Mouse (Mus musculus): ENCODE measurements around the gene Ltb. TPM values are rescaled to one million over a fixed set of nuclear protein-coding genes. Genes with fewer than 3 reads are reported as not detected.
A peak's percentile ranks its signal among the peaks of the same experiment; 100 is the strongest.

Gene Ltb
- polyA plus RNA-seq, 1 experiment, result 0.71 TPM

DNA sequence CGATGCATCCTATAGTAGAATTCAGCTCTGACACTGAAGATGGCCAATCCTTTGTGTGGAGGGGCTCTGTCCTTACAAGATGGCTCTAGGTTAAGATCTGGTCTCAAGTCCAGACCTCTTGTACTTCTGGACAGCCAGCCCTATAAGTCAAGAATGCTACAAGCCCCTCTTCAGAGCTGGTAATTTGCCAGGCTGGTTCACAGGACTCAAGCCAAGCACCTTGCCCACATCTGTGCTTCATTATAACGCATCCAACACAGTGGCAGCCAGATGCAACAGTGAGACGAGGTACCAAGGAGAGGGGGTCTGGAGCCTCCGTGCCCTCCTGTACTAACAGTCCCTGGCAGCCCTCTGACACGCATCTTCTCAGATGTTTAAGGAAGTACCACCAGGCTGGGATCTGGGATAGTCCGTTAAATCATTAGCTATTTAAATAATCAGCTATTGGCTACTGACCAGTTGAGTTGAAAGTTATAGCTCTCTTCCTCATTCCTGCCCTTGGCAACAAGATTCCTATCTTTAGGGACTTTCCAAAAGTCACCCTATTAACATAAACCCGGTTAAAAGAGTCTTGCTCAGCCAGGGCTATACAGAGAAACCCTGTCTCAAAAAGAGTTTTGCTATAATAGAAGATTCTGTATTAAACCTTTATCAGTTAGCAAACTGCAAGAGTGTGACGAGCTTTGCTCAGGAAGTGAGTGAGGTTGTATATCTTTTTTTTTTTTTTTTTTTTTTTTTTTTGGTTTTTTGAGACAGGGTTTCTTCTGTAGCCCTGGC lies 19.9 kb upstream of the Ltb start:
- TF ChIP-seq CTCF (IDR thresholded peaks at IDR 0.05; ENCODE audit: extremely low read depth, insufficient read depth, low read length) (no peak), POLR2A (IDR thresholded peaks at IDR 0.05; ENCODE audit: extremely low read depth, insufficient read depth, low read length) (no peak)
- no peak overlapping the region for H3K4me3 ChIP-seq (ENCODE audit: insufficient read depth, low read length)
- no peaks in the 10 kb centered on the region; the same call in 1 of the 2 replicates for H3K4me1 ChIP-seq (ENCODE audit: control insufficient read depth, insufficient read depth, low read length)
- 0 out of 2 replicates have a peak overlapping the region, but pooled peaks have one; percentile 1 for H3K27ac ChIP-seq (ENCODE audit: insufficient read depth, low read length)

DNA sequence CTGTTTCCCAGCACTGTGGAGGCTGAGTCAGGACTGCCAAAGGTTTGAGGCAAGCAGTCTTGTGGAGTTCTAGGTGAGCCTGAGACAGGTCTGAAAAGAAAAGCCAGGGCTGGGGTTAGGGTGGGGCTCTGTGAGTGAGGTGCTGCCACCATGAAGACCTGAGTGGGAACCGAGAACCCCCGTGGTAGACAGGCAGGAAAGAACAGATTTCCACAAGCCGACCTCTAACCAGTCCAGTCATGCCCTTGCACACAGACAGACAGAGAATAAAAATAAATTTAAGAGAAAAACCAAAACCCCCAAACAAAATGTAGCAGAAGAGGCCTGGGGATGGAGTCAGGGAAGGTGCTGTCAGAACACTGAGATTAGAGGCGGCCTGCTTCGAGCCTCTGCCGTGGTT lies 18.9 kb upstream of the Ltb start:
- TF ChIP-seq CTCF (IDR thresholded peaks at IDR 0.05; ENCODE audit: extremely low read depth, insufficient read depth, low read length), result no peak
- no peak for TF ChIP-seq POLR2A (IDR thresholded peaks at IDR 0.05; ENCODE audit: extremely low read depth, insufficient read depth, low read length)
- H3K4me1 ChIP-seq (ENCODE audit: control insufficient read depth, insufficient read depth, low read length), result no peaks in the 10 kb centered on the region; the same call in 1 of the 2 replicates

GRCm38 (mm10) chr17:35175968-35176367 lies 18.3 kb upstream of the Ltb start, which contains the start of gene Aif1:
Gene Aif1, minus strand, starts transcription at chr17:35176068.
- H3K27ac ChIP-seq (ENCODE audit: insufficient read depth, low read length), result no peak within 1 kb of the TSS
- H3K4me3 ChIP-seq (ENCODE audit: insufficient read depth, low read length), result no peak within 1 kb of the TSS
- TF ChIP-seq POLR2A (IDR thresholded peaks at IDR 0.05; ENCODE audit: extremely low read depth, insufficient read depth, low read length) (no peak), CTCF (IDR thresholded peaks at IDR 0.05; ENCODE audit: extremely low read depth, insufficient read depth, low read length) (no peak)
- no peaks in the 10 kb centered on the region; the same call in 1 of the 2 replicates for H3K4me1 ChIP-seq (ENCODE audit: control insufficient read depth, insufficient read depth, low read length)

More for the DNA sequence above, 18.9 kb upstream of the Ltb start:
- Histone ChIP-seq H3K27ac (ENCODE audit: insufficient read depth, low read length) (no peak overlapping the region), H3K4me3 (ENCODE audit: insufficient read depth, low read length) (no peak overlapping the region)

- Histone ChIP-seq H3K27ac (ENCODE audit: insufficient read depth, low read length) (no peak overlapping the region), H3K4me1 (ENCODE audit: control insufficient read depth, insufficient read depth, low read length) (no peaks in the 10 kb centered on the region; the same call in 1 of the 2 replicates), H3K4me3 (ENCODE audit: insufficient read depth, low read length) (no peak overlapping the region)
- TF ChIP-seq POLR2A (IDR thresholded peaks at IDR 0.05; ENCODE audit: extremely low read depth, insufficient read depth, low read length), result no peak
- peak; percentile 74 for TF ChIP-seq CTCF (IDR thresholded peaks at IDR 0.05; ENCODE audit: extremely low read depth, insufficient read depth, low read length)
Measured at GRCm38 (mm10) chr17:35178528-35178927, 15.7 kb upstream of the Ltb start.

GRCm38 (mm10) chr17:35180093-35180492 lies 14.1 kb upstream of the Ltb start:
- no peak overlapping the region for H3K4me3 ChIP-seq (ENCODE audit: insufficient read depth, low read length)
- H3K4me1 ChIP-seq (ENCODE audit: control insufficient read depth, insufficient read depth, low read length), result no peaks in the 10 kb centered on the region
- H3K27ac ChIP-seq (ENCODE audit: insufficient read depth, low read length), result no peak overlapping the region
- TF ChIP-seq CTCF (IDR thresholded peaks at IDR 0.05; ENCODE audit: extremely low read depth, insufficient read depth, low read length) (no peak), POLR2A (IDR thresholded peaks at IDR 0.05; ENCODE audit: extremely low read depth, insufficient read depth, low read length) (no peak)

DNA sequence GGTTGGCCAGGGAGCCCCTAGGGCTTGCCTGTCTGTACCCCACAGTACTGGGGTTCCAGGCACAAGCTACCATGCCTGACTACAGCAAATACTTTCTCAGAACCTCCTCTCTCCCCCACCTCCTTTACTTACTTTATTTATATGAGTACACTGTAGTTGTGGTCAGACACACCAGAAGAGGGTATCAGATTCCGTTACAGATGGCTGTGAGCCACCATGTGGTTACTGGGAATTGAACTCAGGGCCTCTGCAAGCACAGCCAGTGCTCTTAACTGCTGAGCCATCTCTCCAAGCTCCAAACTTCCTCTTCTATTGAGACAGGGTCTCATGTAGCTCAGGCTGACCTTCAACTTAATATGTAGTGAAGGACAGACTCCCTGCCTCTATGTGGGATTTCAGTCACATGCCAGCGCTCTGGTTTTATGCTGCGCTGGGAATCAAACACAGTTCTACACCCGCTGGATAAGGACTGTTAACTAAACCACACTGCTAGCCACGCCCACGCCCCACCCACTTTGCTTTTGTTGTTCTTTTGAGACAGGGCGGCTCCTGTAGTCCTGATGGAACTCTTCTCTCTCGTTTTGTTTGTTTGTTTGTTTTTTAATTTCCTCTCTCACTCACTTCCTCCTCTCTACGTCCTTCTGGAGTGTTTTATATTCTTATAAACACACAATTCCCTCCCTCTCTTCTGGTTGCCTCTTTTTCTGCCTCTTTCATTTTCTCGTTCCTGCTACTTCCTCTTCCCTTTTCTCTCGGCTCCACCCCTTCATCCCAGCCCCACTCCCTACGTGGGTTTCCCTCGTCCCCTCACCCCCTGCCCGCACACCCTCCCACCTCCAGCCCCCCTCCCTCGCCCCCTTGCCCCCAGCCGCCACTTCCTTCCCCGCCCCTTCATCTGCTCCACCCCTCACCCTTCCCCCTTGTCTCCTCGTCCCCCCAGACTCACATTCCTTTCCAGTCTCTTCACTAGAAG lies 8.3 kb upstream of the Ltb start:
- peak overlapping the region; percentile 35 for H3K4me3 ChIP-seq (ENCODE audit: insufficient read depth, low read length)
- no peak overlapping the region for H3K27ac ChIP-seq (ENCODE audit: insufficient read depth, low read length)
- no peaks in the 10 kb centered on the region for H3K4me1 ChIP-seq (ENCODE audit: control insufficient read depth, insufficient read depth, low read length)
- TF ChIP-seq CTCF (IDR thresholded peaks at IDR 0.05; ENCODE audit: extremely low read depth, insufficient read depth, low read length) (no peak), POLR2A (IDR thresholded peaks at IDR 0.05; ENCODE audit: extremely low read depth, insufficient read depth, low read length) (no peak)

DNA sequence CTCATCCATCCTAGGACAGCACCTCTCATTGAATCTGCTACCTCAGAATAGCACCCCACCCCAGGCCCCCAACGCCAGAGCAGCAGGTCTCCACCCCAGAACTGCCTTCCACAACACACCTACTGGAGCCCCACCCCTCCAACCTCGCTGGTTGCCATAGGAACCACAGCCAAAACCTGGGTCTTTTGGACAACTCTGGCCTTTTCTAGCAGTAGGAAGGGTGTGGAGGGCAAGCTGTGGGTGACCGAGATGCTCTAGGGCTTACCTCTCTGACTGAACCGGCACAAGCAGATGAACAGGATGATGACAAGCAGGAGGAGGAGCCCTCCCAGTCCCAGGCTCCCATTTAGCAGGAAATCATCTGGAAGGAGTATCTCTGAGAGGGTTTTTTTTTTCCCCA lies 7.6 kb upstream of the Ltb start:
- Histone ChIP-seq H3K27ac (ENCODE audit: insufficient read depth, low read length) (no peak overlapping the region), H3K4me1 (ENCODE audit: control insufficient read depth, insufficient read depth, low read length) (no peaks in the 10 kb centered on the region), H3K4me3 (ENCODE audit: insufficient read depth, low read length) (peak overlapping the region; percentile 35)
- TF ChIP-seq POLR2A (IDR thresholded peaks at IDR 0.05; ENCODE audit: extremely low read depth, insufficient read depth, low read length) (0 out of 2 replicates have a peak, but pooled peaks have one; percentile 23), CTCF (IDR thresholded peaks at IDR 0.05; ENCODE audit: extremely low read depth, insufficient read depth, low read length) (no peak)

DNA sequence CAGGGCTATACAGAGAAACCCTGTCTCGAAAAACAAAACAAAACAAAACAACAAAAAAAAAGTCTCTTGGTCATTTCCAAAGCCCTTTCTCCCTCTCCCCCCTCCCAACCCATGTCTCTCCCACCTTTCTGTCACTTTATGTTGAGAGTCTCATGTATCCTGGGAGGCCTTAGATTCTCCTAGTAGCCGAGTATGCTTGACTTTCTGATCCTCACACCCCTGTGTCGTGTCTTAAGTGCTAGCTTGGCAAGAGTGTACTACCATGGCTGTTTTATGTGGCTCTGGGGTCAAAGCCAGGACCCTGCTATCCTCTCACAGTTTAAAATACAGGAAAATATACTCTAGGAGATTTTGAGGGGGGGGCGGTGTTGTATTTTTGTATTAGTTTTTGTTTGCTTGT lies 6.9 kb upstream of the Ltb start:
- Histone ChIP-seq H3K4me1 (ENCODE audit: control insufficient read depth, insufficient read depth, low read length) (no peaks in the 10 kb centered on the region), H3K4me3 (ENCODE audit: insufficient read depth, low read length) (no peak overlapping the region), H3K27ac (ENCODE audit: insufficient read depth, low read length) (no peak overlapping the region)
- TF ChIP-seq CTCF (IDR thresholded peaks at IDR 0.05; ENCODE audit: extremely low read depth, insufficient read depth, low read length) (no peak), POLR2A (IDR thresholded peaks at IDR 0.05; ENCODE audit: extremely low read depth, insufficient read depth, low read length) (no peak)

DNA sequence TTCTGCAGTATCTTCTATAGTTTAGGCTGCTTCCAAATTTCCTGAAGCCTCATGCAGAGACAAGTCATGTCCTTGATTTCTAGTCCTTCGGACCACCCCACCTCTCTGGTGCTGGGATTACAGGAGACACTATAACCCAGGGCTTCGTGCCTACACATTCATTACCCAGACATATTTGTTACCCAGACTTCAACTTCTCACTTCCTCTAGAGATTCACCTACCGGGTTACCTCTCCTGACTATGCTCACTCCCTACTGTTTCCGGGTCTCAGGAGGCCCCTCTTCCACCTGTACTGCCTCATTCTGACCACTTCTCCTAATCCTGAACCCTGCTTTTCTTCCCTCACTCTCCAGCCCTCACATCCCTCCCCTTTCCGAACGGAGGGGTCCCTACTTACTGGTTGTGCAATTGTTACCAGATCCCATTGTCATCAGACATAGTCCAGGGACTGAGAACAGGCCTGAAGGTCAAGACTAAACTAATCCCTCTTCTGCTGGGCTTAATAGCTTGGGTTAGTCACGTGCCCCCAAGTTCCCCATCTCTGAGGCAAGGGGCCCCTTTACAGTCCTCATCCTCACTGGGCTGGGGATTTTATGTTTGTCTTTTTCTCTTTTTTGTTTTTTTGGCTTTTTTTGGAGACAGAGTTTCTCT lies 6.2 kb upstream of the Ltb start, which contains the start of gene Lst1:
TSS of gene Lst1 (minus strand) at position 481 of the 652 bp plus-strand sequence.
- Histone ChIP-seq H3K27ac (ENCODE audit: insufficient read depth, low read length) (no peak within 1 kb of the TSS), H3K4me3 (ENCODE audit: insufficient read depth, low read length) (no peak within 1 kb of the TSS), H3K4me1 (ENCODE audit: control insufficient read depth, insufficient read depth, low read length) (no peaks in the 10 kb centered on the region)
- no peak for TF ChIP-seq POLR2A (IDR thresholded peaks at IDR 0.05; ENCODE audit: extremely low read depth, insufficient read depth, low read length)
- TF ChIP-seq CTCF (IDR thresholded peaks at IDR 0.05; ENCODE audit: extremely low read depth, insufficient read depth, low read length), result no peak
